ENCODE assay signal across 8 mouse cellular contexts in the genomic region with DNA sequence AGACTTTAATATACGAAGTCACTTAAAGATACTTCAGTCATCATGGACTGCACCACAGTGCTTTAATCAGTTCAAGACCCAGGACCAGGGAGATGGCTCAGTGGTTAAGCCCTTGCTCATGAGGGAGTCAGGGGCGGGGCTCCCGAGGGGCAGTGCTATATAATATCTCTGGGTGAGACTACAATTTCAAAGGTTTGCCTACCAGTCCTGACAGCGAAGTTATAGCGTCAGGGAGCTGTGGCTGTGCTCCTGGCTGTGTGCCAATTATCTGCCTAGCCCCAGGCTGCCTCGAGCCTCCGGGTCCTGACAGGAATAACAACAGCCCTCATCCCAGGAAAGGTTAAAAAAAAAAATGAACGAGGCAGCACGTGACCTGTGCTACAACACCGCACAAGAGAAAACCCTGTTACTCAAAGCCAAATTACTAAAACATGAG. TPM values are rescaled to one million over a fixed set of nuclear protein-coding genes. Genes with fewer than 3 reads are reported as not detected.
DNase-seq lines count a peak whose midpoint lies in the region; ATAC-seq and TF ChIP-seq lines count a peak whose summit lies in the region.

No protein-coding gene starts in this region.

- no peak for TF ChIP-seq CTCF in stomach, postnatal 0 days (IDR thresholded peaks at IDR 0.05; ENCODE audit: low read depth)

- no peaks in the 10 kb centered on the region for H3K36me3 ChIP-seq in midbrain, embryonic 11.5 days (ENCODE audit: control insufficient read depth, insufficient read depth, low read length)
- H3K36me3 ChIP-seq in midbrain, embryonic 10.5 days: peaks cover 10% of the 10 kb centered on the region; the same call in 1 of the 2 replicates
- no peaks in the 10 kb centered on the region for H3K36me3 ChIP-seq in limb, embryonic 13.5 days
- no peaks in the 10 kb centered on the region for H3K36me3 ChIP-seq in stomach, postnatal 0 days (ENCODE audit: control insufficient read depth, insufficient read depth, low read length)

- no peaks in the 10 kb centered on the region for H3K27me3 ChIP-seq in midbrain, embryonic 11.5 days (ENCODE audit: control insufficient read depth, insufficient read depth, low read length)
- H3K27me3 ChIP-seq in midbrain, embryonic 10.5 days (ENCODE audit: low read depth, poor library complexity, severe bottlenecking): no peaks in the 10 kb centered on the region
- peaks cover 52% of the 10 kb centered on the region for H3K27me3 ChIP-seq in limb, embryonic 13.5 days
- H3K27me3 ChIP-seq in stomach, postnatal 0 days (ENCODE audit: control insufficient read depth, insufficient read depth, low read length): no peaks in the 10 kb centered on the region

- H3K9ac ChIP-seq in midbrain, embryonic 11.5 days (ENCODE audit: low read length): no peak overlapping the region
- H3K9ac ChIP-seq in limb, embryonic 13.5 days: no peak overlapping the region
- H3K9ac ChIP-seq in stomach, postnatal 0 days (ENCODE audit: low read length): no peak overlapping the region

- H3K9me3 ChIP-seq in midbrain, embryonic 11.5 days (ENCODE audit: control insufficient read depth, low read length): no peaks in the 10 kb centered on the region
- no peaks in the 10 kb centered on the region for H3K9me3 ChIP-seq in midbrain, embryonic 10.5 days (replicated peaks)
- no peaks in the 10 kb centered on the region for H3K9me3 ChIP-seq in limb, embryonic 13.5 days
- H3K9me3 ChIP-seq in stomach, postnatal 0 days (ENCODE audit: control insufficient read depth, low read length): no peaks in the 10 kb centered on the region

- TF ChIP-seq EP300 in stomach, postnatal 0 days (optimal IDR thresholded peaks at IDR 0.05): no peak

- ATAC-seq in midbrain, embryonic 11.5 days (ENCODE audit: low FRiP score): peak; percentile 36; the same call in 1 of the 2 replicates
- no peak for ATAC-seq in limb, embryonic 13.5 days (ENCODE audit: low FRiP score, low read depth)
- peak; percentile 29; the same call in 1 of the 2 replicates for ATAC-seq in stomach, postnatal 0 days (ENCODE audit: low FRiP score, low TSS enrichment)

- no peak overlapping the region for H3K4me3 ChIP-seq in midbrain, embryonic 11.5 days (ENCODE audit: low read depth, low read length)
- H3K4me3 ChIP-seq in midbrain, embryonic 10.5 days: no peak overlapping the region
- no peak overlapping the region for H3K4me3 ChIP-seq in limb, embryonic 13.5 days
- H3K4me3 ChIP-seq in stomach, postnatal 0 days (ENCODE audit: low read depth, low read length): no peak overlapping the region

- H3K27ac ChIP-seq in midbrain, embryonic 11.5 days (ENCODE audit: low read depth, low read length): no peak overlapping the region
- H3K27ac ChIP-seq in midbrain, embryonic 10.5 days (replicated peaks): no peak overlapping the region
- no peak overlapping the region for H3K27ac ChIP-seq in limb, embryonic 13.5 days
- H3K27ac ChIP-seq in stomach, postnatal 0 days (replicated peaks): no peak overlapping the region

- DNase-seq in midbrain, embryonic 11.5 days (ENCODE audit: low spot score, missing footprints): no peak
- DNase-seq in midbrain, embryonic 10.5 days (ENCODE audit: low spot score): no peak
- DNase-seq in heart, postnatal 4 days: peak; percentile 43
- DNase-seq in stomach, postnatal 0 days (ENCODE audit: low spot score): no peak
- no peak for DNase-seq in ovary, postnatal 10 days (ENCODE audit: low spot score)
- DNase-seq in thymus, postnatal 14 days: no peak
- no peak for DNase-seq in frontal cortex, postnatal 25 days (ENCODE audit: low spot score in 2 of 2)

- H3K4me1 ChIP-seq in midbrain, embryonic 11.5 days (ENCODE audit: control insufficient read depth, insufficient read depth, low read length): peaks cover 16% of the 10 kb centered on the region
- peaks cover 39% of the 10 kb centered on the region for H3K4me1 ChIP-seq in midbrain, embryonic 10.5 days
- peaks cover 29% of the 10 kb centered on the region for H3K4me1 ChIP-seq in limb, embryonic 13.5 days
- H3K4me1 ChIP-seq in stomach, postnatal 0 days (replicated peaks; ENCODE audit: control insufficient read depth, insufficient read depth): no peaks in the 10 kb centered on the region; the same call in 1 of the 2 replicates

- 61% methylated on average over 10 of the region's 10 CpGs for WGBS in midbrain, embryonic 11.5 days
- 76% methylated on average over 10 of the region's 10 CpGs for WGBS in midbrain, embryonic 10.5 days
- WGBS in limb, embryonic 13.5 days: 16% methylated on average over 10 of the region's 10 CpGs
- WGBS in stomach, postnatal 0 days: 23% methylated on average over 10 of the region's 10 CpGs

- no peak overlapping the region for H3K4me2 ChIP-seq in midbrain, embryonic 11.5 days
- H3K4me2 ChIP-seq in limb, embryonic 13.5 days (replicated peaks): peak overlapping the region; percentile 27
- no peak overlapping the region for H3K4me2 ChIP-seq in stomach, postnatal 0 days (replicated peaks; ENCODE audit: low read depth)

RNA-seq across cellular contexts. Expression of a gene that starts 24.7 kb away (rescaled TPM):
- 128 and 137 TPM in 2 replicates for polyA plus RNA-seq in midbrain, embryonic 11.5 days (2014; fragmentation: Nextera tagmentation; extraction: Ambion mirVana)
- polyA plus RNA-seq in midbrain, embryonic 10.5 days (2016; fragmentation: Nextera tagmentation; extraction: Ambion mirVana): 81.7 and 116 TPM in 2 replicates
- 10 to 100 TPM in 1 of 2 experiments, 1 to 10 TPM in 1; 8.9 to 10.1 TPM for total RNA-seq in heart, postnatal 4 days (2021)
- polyA plus RNA-seq in limb, embryonic 13.5 days (2015; fragmentation: Nextera tagmentation; extraction: Ambion mirVana): 19.7 and 20.9 TPM in 2 replicates
- 30.0 and 30.7 TPM in 2 replicates for polyA plus RNA-seq in stomach, postnatal 0 days (2015; fragmentation: Nextera tagmentation; extraction: Ambion mirVana)
